Mouse (Mus musculus) embryonic fibroblast, embryonic 13.5 days (primary cell): ENCODE data around the gene Ston2.

Experiments
- CTCF ChIP-seq: IDR thresholded peaks from 2 replicates; pipeline ENCODE4 v1.5.1; 2011; ENCODE audit warnings: mild to moderate bottlenecking, control low read depth, low read length, moderate library complexity, borderline replicate concordance; ENCODE audit not compliant: insufficient read depth
- POLR2A ChIP-seq: IDR thresholded peaks from 2 replicates; pipeline ENCODE4 v1.6.1; 2011; ENCODE audit warnings: low read depth, mild to moderate bottlenecking, control low read depth, low read length, moderate library complexity

GRCm38 (mm10) chr12:91793266-91793665, 5.1 kb upstream of the Ston2 start:
- no peak for TF ChIP-seq CTCF
- TF ChIP-seq POLR2A = no peak
